Mouse (Mus musculus): ENCODE data around the gene Rnf207. TPM values are rescaled to one million over a fixed set of nuclear protein-coding genes. Genes with fewer than 3 reads are reported as not detected.

Gene Rnf207
- not detected in 3 replicates for total RNA-seq (2017)

DNA sequence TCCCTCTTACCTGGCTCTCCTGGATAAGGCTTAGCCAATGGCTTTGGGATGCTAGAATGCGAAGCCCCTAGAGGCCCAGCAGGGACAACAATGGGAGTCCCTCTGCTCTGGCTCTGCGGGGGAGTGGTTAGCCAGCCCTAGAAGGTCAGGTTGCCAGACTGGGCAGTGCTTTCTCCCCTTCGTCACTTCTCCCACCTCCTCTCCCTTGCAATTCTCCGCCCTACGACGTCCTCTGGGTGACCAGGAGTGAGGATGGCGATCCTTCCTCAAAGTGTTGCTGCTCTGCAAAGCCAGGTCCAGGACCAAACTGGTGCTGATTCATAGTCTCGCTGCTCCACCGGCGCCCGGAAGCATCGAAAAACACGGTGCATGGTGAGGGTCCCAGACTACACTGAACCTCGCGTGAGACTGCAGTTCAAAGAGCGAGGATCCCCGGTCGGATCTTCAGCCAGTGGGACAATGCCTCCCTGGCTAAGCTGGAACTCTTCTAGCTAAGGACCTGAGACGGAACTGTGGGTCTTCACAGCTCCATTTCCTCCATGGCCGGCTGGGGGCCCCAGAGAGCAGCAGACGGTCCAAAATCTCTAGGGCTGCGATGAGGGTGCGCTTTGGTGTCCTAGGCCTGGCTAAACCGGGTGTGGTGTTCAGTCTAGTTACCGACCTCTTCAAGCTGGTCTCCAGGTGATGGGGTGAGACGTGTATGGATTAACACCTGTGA, at the start of gene Rnf207:
Gene Rnf207 (minus strand): TSS at position 477 of the 718 bp plus-strand sequence.
- peak; percentile 74 for ATAC-seq (replicated peaks; ENCODE audit: insufficient number of reproducible peaks, low FRiP score, low TSS enrichment, poor library complexity, severe bottlenecking)

DNA sequence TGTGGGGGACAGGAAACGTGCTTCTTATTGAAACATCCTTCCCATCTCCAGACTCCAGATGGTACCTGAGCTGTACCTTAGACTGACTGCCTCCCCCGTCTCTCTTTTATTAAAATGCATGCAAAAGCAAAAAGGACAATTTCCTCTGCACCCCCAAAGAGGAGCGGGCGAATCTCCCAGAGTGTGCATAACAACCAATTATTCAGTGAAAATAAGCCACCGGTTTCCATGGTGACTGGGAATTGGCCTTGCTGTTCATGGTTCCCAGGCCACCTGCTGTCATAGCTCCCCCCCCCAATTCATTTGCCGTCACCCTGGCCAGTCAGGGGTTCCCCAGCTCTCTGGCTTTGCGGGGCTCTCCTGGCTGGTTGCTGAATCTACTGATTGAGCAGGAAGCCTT, 46.4 kb upstream of the Rnf207 start:
- no peak for ATAC-seq (replicated peaks; ENCODE audit: insufficient number of reproducible peaks, low FRiP score, low TSS enrichment, poor library complexity, severe bottlenecking)

DNA sequence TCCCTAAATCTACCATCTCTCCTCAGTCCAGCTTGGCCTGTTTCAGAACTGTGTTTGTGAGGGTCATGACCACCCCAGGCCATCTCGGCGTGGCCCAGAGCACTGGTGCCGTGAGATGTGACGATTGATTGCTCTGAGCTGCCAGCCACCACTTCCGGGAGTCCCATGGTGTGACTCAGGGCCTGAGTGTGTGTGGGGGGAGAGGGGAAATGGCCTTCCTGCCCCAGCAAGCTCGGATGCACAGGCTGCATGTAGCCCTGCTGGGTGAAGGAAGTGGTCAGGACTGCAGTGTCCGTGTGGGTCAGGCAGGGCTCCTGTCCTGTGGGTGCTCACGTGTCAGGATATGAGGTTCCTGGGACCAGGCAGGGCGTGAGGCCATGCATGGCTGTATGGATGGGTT, 43.4 kb upstream of the Rnf207 start:
- peak; percentile 69 for ATAC-seq (replicated peaks; ENCODE audit: insufficient number of reproducible peaks, low FRiP score, low TSS enrichment, poor library complexity, severe bottlenecking)

DNA sequence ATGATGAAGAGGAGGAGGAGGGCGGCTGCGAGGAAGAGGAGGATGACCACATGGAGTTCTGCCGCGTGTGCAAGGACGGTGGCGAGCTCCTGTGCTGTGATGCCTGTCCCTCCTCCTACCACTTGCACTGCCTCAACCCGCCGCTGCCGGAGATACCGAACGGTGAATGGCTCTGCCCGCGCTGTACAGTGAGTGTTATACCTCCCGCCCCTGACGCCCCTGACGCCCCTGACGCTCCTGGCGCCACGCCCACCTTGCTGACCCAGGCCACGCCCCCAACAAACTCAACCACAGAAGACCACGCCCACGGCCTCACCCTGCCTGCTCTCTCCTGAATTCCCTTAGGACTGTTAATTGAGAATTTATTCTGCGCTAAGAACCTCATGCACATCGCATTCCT, 42.1 kb upstream of the Rnf207 start:
- ATAC-seq (replicated peaks; ENCODE audit: insufficient number of reproducible peaks, low FRiP score, low TSS enrichment, poor library complexity, severe bottlenecking) = no peak

DNA sequence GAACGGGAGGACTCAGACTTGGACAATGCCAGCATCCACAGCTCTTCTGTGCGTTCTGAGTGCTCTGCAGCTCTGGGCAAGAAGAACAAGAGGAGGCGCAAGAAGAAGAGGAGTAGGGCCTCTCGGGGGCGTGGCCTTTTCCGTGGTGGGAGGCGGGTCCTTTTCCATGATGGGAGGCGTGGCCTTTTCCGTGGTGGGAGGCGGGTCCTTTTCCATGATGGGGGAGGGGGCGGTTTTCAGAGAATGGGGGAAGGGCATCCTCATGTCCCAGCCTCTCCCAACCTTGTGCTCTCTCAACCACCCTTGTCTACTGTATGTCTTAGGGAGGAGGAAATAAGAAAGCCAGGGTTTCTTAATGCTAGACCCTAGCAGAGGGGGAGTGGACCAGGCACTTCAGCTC, 40.9 kb upstream of the Rnf207 start:
- no peak for ATAC-seq (replicated peaks; ENCODE audit: insufficient number of reproducible peaks, low FRiP score, low TSS enrichment, poor library complexity, severe bottlenecking)

DNA sequence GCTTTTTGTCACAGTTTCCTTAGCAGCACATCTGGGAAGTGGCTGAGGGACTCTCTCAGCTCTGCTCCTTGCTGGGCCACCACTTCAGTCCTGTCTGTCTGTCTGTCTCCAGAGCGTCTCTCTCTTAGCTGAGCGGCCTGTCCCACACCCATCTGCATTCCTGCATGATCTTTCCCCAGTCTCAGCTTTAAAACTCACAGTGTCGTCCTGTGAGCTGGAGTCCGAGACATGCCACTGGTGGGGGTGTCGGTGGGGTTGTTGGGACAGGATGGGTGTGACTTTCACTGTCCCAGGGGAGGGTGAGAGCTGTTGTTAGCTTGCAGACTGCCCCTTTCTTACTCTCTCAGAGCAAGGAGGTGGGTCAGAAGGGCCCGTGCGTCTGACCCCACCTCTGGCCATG, 36.9 kb upstream of the Rnf207 start:
- no peak for ATAC-seq (replicated peaks; ENCODE audit: insufficient number of reproducible peaks, low FRiP score, low TSS enrichment, poor library complexity, severe bottlenecking)

DNA sequence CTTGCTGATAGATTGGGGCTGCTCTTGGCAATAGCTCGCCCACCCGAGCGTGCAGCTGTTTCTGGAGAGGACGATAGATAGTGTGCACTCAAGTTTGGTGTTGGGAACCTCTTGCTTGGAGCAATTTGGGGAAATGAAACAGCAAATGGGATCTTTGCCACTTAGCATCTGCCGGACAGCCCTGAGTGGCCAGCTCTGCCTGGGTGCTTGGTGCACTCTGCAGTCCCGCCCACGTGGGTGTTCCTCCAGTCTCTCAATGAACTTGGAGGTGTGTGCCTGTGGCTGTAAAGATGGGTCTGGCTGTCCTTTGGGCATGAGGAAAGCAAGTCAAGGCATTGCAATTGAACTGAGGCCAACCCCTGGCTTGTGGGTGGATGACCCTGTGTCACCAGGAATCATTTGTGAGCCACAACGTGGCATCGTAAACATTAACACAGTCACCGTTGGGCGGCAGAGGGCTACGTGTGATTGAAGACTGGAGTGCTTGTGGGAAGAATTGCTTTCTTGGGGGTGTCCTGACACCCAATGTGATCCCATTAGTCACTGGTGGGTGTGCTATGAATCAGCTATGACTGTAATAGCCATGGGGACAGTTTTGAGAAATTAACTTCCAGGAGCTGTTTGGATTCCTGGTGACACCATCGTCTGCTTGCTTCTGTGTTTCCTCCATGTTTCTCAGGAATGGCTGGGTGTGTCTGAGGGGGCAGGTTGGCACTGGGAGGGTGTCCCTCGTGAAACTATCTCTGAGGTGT, 35.3 kb upstream of the Rnf207 start:
- ATAC-seq (replicated peaks; ENCODE audit: insufficient number of reproducible peaks, low FRiP score, low TSS enrichment, poor library complexity, severe bottlenecking) = no peak

DNA sequence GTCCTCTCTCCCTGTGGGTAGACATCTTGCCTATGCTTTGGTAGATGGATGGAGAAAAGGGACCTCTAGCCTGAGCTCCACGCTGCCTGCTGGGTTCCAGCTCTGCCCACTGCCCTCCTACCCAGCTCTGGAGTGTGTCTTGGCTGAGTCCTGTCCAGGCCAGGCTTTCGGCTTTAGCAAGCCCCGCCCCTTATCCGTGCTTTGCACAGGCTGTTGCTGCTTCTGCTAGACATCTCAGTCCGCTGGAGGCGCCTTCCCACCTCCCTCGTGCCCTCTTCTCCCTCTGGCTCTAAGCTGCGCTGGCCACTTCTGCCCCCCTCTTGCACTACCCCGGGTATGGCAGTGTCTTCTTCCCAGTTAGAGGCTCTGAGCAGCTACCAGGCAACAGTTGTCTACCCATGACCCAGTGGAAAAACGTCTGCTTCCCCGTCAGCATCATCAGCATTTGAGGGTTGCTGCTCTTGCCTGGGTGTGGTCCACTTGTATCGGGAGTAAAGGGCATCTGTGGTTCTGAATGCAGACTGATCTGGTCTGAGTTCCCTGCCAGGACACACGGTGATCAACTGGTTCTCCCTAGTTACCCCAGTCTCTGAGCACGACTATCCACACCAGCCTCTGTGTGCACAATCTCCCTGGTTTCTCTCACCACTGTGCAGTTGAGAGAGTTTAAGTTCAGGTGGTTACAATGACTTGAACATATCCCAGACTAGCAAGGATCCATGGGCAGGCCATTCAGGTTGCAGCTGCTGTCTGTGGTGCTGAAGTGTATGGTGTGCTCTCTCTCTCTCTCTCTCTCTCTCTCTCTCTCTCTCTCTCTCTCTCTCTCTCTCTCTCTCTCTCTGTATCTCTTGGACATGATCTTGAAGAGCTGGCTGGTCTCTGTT, 32.9 kb upstream of the Rnf207 start:
- peak; percentile 74 for ATAC-seq (replicated peaks; ENCODE audit: insufficient number of reproducible peaks, low FRiP score, low TSS enrichment, poor library complexity, severe bottlenecking)

DNA sequence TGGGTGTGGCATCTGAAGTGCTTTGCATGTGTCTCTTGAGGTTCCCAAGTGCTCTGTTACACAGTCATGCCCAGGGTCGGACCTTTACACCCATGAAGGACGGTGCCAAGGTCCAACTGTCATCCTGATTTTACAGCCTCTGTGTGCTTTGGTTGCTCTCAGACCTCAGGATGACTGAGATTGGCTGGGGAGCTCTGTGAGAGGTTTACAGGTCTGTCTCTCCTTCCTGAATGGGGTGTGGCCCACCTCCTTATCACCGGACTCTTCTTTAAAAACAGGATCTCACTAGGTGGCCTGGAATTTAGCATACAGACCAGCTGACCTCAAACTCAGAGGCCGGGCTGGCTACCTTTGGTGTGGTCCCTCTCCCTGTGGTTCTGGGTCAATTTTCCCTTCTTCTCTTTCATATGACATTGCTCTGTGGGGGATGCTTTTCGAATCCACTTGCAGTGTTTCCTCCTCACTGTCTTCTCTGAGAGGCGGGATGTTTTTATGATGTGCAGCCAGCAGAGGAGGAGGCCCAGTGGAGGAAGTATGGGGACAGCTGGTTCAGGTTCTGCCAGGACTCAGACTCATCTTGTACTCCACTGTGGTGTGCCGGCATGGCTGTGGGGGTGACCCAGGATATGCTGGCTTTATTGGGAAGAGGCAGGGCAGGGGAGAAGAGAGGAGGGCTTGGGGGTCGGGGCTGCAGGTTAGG, 32.1 kb upstream of the Rnf207 start:
- ATAC-seq (replicated peaks; ENCODE audit: insufficient number of reproducible peaks, low FRiP score, low TSS enrichment, poor library complexity, severe bottlenecking) = no peak

DNA sequence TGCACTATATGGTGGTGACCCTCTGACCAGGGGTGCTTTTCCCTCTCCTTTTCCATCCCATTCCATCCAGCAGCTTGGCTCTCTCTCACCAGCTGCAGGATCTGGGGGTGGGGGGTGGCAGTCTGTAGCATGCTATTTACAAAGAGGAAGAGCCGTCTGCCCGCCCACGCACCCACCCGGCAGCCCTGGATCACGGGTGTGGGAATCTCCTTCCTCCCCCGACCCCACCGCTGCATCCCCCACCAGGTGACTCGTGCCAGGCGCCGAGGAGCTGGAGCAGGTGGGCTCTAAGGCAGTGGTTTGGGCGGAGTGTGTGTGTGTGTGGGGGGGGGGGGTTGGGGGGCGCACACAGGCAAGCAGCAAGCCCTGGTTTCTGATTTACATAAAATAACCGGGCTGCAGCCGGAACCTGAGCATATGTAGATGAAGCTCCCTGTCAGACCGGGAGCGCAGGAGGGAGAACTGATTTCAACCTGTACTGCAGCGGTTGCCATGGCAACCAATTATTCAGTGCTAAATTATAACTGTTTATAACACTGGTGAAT, 31.1 kb upstream of the Rnf207 start:
- ATAC-seq (replicated peaks; ENCODE audit: insufficient number of reproducible peaks, low FRiP score, low TSS enrichment, poor library complexity, severe bottlenecking) = no peak

DNA sequence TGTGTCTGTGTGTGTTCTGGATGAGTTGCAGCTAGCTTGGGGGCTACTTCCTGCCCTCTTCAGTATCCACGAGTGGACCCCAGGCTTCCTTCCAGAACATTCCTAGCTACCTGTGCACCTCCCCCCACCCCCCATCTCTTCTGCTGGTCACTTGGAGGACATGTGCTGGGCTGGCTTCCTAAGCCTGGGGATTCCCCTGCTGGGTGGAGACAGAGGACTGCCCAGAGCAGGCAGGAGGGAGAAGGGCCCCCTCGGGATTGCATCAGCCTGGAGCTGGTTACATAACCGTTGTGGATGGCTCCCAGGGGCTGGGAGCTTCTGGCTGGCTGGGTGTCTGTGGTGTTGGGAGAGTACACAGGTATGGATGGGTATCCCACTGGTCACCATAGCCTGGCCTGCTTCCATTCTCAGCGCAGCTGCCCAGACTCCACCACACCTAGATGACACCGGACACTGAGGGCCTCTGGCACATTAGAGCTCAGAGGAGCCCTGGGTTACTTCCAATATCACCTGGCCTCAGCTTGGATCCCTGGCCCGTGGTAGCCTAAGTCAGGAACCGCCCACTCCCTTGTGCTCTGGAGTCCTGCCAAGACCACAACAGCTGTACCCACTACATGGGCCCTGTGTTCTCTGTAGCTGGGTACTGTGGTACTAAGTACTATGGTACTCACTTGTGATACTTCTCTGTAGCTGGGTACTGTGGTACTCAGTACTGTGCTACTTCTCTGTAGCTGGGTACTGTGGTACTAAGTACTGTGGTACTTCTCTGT, 26.5 kb upstream of the Rnf207 start:
- 0 out of 2 replicates have a peak, but pooled peaks have one; percentile 30 for ATAC-seq (replicated peaks; ENCODE audit: insufficient number of reproducible peaks, low FRiP score, low TSS enrichment, poor library complexity, severe bottlenecking)

DNA sequence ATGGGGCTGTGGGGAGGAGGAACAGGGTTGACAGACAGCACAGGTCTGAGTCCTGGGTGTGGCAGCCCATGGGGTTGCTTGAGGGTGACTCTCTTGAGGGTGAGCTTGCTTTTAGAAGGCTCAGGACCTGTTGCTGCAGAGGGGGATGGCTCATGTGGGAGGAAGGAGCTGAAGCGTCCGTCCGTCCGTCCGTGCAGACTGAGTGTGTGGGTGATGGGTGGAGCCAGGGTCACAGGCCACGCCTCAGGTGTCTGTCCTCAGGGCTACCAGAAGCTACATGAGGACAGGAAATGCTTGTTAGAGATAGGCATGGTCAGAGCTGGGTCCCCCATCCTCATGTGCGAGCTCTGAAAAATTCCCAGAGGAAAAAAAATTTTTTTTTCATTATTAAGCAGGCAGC, 25.9 kb upstream of the Rnf207 start:
- no peak for ATAC-seq (replicated peaks; ENCODE audit: insufficient number of reproducible peaks, low FRiP score, low TSS enrichment, poor library complexity, severe bottlenecking)

DNA sequence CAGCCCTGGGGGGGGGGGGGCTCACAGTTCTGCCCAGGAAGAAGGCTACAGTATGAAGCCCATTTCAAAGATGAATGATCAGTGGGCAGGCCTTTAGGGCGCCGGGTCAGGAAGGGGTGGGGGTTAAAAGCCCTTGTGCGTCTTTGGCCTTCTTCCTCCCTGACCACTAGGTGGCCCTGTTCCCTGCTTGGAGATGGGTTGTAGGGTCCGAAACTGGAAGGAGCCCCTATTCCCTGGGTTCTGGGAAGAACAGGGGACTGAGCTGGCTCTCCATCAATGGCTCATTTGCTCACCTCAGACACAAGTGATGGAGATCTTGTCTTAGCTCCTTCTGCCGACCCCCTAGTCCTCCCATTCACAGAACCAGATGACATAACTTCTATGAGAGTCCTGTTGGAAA, 24.5 kb upstream of the Rnf207 start:
- no peak for ATAC-seq (replicated peaks; ENCODE audit: insufficient number of reproducible peaks, low FRiP score, low TSS enrichment, poor library complexity, severe bottlenecking)

DNA sequence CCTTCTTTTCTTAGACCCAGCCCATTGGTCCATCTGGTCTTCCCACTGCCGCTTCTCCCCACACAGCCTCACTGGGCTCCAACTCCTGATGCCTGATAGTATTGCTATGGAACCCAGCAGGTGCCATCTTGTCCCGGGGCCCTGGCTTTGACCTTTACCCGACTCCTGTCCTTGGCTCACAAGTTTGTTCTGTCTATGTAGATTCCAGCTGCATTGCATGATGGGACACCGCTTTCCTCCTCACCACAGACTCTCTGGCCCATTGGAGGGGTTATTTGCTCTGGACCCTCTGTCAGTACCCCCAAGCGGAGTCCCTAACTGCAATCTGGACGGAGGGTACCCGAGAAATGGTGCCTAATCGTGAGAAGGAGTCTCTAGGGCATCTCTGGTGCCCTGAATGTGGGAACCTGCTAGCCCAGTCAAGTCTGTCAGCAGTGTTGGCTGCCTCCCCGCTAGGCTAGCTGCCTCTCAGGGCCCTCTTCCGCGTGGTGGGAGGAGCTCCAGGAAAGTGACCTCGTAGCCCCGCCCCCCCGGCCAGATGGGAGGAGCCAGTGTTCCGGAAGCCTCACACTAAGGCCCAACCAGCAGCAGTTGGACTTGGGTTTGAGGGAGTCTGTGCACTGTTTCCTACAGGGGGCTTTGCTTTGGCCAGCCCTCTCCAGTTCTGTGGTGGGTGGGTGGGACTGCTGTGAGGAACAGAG, 21.9 kb upstream of the Rnf207 start:
- ATAC-seq (replicated peaks; ENCODE audit: insufficient number of reproducible peaks, low FRiP score, low TSS enrichment, poor library complexity, severe bottlenecking) = no peak

DNA sequence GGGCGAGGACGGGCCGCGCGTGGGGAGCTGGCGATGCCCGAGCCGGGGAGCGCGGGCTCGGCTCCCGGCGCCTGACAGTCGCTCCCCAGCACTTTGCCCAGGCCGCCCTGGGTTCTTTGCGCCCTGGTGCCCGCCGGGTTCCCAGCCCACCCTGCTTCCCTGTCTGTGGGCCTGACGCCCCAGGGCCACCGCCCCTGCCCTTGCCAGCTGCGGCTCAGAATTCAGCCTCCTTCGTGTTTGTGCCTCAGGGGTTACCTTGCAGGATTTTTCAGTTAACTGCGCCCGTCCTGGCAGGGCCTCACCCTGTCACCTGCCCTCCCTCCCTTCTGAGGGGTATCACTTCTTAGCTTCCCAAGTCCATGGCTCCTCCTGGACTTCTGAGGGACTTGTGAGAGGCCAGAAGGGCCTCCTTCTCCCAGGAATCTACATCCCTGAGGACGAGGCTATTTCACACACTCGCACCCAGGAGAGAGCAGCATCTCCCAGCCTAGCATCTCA, 20.5 kb upstream of the Rnf207 start:
- no peak for ATAC-seq (replicated peaks; ENCODE audit: insufficient number of reproducible peaks, low FRiP score, low TSS enrichment, poor library complexity, severe bottlenecking)

DNA sequence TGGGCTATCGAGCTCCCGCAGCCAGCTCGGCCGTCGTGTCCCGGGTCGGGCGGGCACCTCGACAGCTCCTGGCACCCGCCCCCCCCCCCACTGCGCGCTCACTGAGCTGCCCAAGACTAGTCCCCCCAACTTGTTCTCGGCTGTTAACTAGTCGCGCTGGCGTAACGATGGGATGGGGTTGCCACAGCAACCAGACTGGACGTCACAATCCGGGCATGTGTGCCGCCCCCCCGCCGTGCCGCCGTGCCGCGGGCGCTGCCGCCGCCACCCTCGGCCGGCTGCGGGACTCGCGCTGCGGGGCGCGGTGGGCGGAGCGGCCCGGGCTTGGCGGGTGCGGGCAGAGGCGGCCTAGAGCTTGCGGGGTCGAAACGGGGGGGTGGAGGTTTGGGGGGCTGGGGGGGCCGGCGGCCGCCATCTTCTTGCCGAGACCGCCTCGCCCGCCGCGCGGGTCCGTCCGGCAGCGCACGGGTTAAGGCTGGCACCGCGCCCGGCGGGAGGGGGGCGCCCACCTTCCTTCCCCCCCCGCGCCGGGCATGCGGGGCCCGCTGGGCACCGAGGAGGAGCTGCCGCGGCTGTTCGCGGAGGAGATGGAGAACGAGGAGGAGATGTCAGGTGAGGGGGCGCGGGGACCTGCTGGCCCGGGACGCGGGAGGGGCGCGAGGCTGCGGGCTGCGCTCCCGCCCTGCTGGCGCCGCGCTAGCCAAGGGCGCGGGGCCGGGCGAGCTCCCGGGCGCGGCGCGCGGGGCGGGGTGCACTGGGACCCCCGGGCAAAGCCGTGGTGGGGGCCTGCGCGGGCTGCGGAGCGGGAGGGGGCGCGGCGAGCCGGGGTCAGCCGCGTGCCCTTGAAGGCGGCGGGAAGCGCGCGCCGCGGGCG, 19.9 kb upstream of the Rnf207 start, which contains the start of gene Chd5:
Gene Chd5 (plus strand): TSS at position 233 of the 874 bp plus-strand sequence.
- ATAC-seq (replicated peaks; ENCODE audit: insufficient number of reproducible peaks, low FRiP score, low TSS enrichment, poor library complexity, severe bottlenecking) = no peak
